Mouse (Mus musculus) ovary, postnatal 36 days (tissue): ENCODE data around the gene Pld5.

Source experiments
- DNase-seq: peaks from one replicate; pipeline ENCODE4 v3.0.0; 2022; ENCODE audit warnings: low spot score, mixed read lengths

The Pld5 gene

DNA sequence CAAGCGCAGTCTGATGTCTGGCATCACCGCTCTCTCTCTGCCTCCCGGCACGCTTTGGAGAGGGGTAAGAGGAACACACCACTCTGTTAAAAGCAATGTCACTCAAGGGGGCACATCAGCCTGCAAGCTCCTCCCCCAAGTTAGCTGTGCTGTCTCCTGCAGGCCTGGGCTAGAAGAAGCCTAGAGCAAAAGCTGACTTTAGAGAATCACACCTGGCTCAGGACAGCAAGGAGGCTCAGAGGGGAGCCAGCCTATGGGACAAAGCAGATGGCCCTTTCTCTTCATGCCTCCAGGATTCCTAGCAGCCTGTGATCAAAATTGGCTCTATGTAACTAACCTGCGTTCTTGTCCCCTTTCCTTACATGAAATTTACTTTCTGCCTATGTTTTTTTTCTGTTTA lies 107.3 kb downstream of the Pld5 start:
- DNase-seq = no peak

DNA sequence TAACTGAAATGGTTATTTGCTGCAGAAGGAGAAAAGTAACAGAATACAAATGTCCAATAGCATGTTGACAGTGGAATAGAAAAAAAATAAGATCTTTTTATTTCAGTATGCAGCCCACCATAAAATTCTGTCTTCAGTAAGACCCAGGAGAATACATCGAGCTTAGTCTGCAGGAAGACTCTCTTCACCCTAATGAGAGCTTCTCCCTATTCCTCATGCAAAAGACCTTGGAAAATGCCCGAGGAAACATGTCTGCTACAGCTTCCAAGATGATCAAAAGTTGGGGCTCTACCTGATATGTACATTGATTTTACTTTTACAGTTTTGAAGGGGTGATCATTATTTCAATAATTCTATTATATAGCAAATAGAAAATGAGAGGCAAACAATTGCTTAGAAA lies 108.0 kb downstream of the Pld5 start:
- no peak for DNase-seq

DNA sequence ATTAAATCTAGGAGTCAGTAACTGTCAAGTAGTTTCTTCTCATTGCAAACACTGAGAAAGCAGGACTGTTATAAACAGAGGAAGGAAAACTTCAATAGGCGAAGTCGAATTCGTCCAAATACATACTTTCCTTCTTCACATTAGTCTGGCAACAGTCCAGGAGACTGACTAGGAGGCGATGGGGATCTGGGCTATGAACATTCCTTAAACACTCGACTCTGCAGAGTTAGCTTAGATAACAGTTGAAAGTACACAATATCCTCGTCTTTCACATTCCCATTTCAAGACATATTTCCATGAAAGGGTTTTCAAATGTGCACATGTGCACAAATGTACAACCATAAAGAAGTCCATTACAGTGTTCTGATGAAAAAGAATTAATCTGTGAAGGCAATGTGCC lies 129.8 kb downstream of the Pld5 start:
- DNase-seq = no peak

DNA sequence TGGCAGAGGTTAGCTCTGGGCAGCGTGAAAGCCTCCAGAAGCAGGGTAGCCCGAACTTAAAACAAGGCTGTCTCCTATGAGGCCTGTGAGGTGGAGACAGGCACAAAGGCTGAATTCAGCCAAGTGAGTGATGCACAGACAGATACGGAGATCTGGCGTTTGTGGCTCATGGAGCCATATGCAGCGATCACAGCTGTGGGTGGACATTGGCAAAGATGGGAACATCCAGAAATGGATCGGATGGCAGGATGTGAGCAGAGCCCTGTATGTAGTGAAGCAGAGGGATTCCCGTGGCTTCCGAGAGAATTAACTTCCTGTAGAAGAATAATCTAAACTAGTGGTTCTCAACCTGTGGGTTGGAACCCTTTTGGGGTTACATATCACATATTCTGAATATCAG lies 140.7 kb downstream of the Pld5 start:
- DNase-seq = no peak

DNA sequence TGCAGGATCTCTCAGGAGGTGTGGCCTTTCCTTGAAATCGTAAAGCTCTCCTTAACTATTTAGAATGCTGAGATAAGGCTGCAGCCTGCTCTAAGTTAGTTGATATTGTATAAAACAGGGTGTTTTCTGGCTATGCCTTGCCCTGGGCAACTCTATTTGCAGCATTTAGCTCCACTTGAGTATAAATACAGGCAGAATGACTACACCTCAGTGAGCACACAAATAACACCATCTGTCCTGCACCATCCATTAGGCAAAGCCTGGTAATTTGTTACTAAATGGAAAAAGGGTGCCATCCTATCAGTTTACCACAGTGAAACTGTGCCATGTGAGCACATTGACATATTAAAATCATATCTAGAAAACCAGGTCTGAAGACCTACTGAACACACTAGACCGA lies 149.3 kb downstream of the Pld5 start:
- DNase-seq = no peak

DNA sequence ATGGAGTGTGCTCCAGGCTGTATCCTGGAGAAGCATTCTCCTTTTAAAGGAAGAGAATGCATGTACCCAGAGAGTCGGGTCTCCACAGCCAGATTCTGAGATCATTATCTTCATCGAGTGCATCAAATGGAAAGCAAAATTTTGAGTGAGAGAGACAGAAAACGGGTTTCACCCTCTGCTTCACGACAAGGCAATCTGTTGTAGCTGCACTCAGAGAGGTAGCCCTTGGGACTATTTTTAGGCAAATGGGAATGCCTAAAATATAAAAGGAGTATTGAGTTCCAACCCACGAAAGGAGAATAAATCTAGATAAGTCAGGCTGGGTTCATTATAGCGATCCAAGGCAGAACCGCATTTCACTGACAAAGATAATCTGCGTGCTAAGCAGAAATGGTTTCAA lies 150.7 kb downstream of the Pld5 start:
- DNase-seq = no peak

DNA sequence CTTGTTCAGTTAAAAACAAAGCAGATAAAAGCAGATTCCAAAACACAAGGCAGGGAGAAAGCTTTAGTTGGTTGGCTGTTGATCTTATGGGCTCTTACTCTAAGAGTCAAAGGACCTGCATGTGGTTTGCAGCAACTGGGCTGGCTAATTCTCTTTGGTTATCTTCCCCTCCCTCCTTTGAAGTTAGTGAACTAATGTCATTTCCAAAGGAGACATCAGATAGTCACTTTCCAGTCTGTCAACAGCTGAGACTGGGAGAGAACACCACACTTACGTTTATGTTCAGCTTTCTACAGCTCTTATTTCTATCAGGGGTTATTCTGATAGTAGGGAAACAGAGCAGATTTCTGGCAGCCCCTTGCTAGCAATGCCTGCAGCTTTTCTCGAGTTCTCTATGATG lies 151.3 kb downstream of the Pld5 start:
- DNase-seq = no peak

DNA sequence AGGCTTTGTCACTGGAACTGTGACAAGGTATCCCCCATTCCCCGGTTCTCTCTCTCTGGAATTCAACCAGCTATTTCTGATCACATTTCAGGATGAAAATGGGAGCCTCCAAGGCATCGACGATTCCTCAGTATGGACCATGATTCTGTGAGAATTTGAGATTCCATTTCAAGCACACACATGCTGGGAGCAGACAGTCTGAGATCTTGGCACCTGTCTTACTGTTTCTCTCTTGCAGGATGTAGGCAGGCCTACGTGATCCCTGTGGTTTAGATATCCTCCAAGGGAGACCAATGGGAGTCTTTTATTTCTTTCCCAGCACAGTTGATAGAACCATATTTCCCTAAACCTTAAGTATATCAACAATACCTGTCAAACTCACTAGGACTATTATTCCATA lies 159.5 kb downstream of the Pld5 start:
- DNase-seq = no peak

DNA sequence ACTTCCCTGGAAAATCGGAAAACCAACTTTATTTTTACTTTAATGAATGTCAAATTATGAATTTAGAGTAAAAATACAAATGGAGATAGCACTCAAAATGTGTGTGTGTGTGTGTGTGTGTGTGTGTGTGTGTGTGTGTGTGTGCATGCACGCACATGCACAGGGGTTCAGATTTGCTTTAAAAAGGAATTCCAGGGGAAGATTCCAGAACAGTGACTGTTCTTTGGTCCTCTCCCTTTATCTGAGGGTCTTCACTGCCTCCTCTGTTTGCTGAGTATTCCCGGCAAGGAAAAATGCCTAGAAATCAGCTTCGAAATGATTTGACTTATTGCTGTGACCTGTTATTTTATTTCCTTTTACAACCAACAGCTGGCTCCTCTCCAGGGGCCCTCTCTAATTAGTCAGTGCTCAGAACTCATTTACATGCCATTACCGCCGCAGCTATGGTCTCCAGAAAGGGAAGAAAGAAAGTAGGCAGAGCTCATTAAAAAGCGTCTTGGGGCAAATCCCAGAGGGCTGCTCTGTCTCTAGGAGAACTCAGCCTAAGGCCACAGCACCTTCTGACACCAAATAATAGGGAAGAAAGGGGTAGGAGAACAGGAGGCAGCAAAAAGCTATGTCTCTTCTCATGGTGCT lies 176.3 kb downstream of the Pld5 start:
- DNase-seq = no peak

DNA sequence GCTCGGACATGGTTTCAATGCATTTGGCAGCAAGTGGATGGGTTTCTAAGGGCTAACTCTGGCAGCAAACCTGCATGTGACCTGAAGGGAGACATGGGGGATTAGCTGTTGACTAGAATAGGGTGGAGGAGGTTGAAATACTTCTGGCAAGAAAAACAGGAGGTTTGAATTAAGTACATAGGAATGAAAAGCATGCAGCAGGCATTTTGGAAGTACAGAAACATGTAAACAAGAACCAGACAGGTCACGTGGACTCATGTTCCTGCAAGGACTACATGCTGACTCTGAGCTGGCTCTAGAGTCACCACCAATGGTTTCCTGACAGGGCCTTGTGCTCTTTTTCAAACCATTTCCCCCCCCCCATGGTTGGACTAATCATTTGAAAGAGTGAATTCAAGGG lies 183.0 kb downstream of the Pld5 start:
- DNase-seq = no peak

DNA sequence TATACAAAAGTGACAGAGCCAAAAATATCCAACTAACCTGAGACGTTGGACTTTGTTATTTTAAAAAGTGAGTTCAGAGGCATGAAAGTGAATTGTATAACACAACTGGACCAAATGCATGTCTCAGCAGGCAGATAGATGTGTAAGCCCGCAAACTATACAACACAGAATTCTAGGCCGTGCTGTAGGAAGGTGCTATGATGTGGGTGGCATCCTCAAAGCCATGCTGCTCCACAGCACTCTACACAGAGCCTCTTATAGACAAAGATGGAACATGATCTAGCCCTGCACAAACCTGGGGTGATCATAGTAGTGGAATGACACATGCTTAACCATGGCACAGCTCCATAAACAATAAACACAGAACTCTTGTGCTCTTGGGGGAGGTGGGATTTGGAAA lies 185.7 kb downstream of the Pld5 start:
- no peak for DNase-seq

DNA sequence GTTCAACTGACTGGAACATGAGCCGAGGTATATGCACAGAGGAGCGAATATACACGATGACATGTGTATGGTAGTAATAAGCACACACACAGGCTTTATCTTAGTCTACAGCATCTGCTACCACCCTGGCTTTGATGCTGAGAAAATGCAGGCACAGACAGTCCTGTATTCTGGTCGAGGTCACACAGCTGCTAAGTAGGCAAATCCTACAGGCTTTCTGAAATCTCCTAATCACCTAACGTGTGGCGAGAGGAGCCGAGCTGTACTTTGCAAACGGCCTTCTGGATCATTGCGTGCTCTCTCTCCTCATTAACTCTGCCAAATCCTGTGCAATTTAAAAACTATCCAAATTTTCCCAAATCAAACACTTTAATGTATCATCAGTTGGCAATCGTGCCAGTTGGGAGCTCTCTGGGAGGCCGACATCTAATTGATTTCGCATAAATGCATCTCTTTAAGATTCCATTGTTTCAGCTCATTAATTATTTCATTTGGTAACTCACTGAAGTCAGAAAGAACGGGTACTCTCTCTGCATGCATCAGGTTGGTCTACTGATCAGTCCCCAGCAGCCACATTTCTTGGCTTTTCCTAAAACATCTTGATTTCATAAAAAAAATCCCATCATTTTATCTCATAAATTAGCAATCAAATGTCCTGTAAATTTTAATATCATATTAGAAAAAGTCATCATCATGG lies 189.0 kb downstream of the Pld5 start:
- no peak for DNase-seq

DNA sequence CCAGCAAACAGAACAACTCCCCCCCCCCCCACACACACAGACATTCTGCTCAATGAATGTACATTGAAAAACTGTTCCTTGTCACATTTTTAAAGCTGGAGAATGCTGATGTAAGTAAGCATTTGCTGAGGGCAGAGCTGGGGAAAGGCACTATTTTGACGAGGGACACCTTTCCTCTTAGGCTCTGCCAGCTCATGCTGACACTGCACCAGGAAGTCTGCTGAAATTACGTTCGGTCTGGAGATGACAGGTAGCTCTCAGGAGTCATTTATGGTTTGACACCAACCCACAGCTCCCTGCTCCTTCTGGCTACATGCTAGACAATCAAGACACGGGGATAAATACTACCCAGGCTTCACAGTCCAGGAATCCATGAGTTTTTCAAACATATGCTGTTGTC lies 192.8 kb downstream of the Pld5 start:
- no peak for DNase-seq

DNA sequence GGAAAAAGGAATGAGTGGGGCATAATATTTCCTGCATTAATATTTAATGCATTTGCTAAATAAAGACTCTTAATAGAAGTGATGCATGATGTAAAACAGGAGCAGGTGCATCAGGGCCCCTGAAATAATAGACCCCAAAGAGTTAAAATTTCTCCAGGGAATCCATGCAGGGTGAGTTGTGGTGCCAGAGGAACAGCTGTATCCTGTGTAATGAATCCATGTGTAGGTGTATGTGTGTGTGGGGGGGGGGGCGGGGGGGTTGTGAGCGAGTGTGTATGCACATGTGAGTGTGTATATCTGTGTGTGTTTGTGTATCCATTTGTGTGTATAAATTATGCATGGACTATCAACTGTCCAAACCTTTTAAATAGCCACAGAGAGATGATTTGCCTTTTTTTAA lies 194.1 kb downstream of the Pld5 start:
- no peak for DNase-seq

DNA sequence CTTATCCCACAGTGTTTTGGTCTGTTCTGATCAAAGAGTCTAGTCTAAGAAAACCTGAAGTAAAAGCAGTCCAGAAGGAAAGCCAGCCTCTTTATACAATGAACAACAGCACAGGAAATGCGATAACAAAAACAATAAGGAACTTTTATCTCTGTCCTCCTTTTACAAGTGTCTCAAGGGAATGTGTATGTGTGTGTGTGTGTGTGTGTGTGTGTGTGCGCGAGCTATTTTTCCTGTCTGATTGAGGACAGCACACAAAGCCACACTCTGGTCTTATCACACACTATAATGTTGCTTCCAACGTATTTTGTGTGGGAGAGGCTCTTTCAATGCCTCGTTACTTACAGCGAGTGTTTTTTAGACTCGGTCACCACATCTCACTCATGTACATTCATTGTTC lies 196.7 kb downstream of the Pld5 start:
- no peak for DNase-seq

DNA sequence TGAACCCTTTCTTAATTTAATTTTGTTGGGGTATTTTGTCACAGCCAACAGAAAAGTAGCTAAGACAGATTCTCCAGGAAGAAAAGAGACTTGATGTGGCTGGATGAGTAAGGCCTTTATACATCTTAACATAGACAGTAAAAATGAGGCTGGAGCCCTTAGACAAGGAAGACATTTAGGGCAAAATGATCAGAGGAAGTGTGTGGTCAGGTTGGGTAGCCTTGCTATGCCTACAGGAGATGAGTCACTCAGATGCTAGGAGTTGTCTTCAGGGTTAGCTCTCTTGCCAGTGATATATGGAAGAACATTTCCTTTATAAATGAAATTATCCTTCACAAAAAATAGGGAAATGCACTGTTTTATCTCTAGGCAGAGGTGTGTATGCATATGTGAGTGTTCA lies 198.3 kb downstream of the Pld5 start:
- no peak for DNase-seq

DNA sequence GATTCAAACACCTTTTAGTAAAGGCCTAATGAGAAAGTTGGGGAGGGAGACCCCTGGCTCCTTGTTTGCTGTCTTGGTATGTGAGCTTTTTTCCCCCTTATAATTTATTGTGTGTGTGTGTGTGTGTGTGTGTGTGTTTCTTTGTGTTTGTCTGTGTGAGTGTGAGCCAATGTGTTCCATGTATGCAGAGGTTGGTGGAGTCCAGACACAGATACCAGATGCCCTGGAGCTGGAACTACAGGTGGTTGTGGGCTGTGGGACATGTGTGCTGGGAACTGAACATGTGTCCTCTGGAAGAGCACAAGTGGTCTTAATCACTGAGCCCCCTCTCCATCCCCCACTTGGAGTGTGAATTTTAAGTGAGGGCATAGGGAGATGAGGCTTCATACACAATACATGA lies 199.3 kb downstream of the Pld5 start:
- DNase-seq = no peak

DNA sequence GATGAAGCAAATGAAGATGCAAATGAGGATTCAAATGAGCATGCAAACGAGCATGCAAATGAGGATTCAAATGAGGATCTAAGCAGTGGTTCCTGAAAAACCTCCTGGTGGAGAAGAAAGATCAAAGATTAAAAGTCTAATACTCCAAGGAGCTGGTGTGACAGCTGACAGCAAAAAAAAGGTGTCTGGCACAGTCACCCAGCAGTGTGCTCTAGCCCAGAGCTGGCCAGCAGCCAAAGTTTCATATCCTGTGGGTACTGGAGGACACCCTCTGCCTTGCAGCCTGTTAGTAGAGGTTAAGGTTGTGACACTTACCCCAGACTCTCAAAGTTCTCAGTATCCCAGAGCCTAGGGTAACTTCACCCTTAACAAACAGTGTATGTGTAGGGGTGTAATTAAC lies 199.7 kb downstream of the Pld5 start:
- DNase-seq = peak; percentile 18

DNA sequence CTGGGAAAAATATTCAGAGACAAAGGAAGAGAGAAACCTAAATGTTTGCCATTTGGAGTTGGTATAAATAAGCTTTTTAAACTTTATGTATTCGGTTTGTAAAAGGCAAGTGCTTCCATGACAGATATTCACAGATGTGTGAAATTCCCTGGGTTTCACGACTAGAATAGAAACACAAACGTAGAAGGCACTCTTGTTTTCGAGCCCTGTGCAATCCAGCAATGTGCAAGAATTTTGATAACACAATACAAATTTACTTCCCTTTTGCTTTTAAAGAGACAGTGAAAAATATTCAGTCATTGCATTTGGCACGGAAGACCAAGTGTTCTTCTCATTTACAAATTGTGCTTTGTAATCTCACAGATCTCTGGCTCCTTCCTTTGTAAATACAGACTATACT lies 200.6 kb downstream of the Pld5 start:
- DNase-seq = no peak

DNA sequence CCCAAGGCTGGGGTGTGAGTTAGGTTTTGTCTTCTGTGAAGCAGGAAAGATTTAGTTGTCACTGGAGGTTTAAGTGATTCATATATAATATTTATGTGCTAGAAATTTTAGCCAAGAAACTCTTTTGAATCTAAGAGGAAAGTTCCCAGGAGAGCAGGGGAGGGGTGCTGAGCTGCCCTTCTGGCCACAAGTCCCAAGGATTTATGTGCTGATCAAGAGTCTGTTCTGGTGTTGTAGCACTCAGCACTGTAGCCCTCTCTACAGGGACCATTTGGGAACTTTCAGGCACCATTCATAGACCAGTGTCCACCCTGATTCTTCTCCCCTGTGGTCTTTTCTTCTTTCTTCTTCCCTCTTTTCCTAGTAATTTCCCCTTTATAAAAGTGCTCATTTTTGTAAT lies 209.8 kb downstream of the Pld5 start:
- no peak for DNase-seq

DNA sequence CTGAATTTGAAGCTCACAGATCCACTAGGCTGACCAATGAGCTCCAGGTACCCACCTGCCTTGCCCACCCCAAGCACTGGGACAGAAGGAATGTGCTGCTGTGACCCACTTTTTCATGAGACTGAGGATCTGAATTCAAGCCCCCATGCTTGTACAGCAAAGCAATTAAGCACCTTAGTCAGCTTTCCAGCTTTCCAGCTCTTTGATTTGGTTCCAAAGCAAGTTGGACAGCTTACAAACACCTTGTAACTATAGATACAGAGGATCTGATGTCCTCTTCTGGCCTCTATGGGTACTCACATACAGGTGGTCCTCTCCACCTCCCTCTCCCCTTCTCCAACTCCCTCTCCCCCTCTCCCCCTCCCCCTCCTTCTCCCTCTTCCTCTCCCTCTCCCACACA lies 210.6 kb downstream of the Pld5 start:
- no peak for DNase-seq

DNA sequence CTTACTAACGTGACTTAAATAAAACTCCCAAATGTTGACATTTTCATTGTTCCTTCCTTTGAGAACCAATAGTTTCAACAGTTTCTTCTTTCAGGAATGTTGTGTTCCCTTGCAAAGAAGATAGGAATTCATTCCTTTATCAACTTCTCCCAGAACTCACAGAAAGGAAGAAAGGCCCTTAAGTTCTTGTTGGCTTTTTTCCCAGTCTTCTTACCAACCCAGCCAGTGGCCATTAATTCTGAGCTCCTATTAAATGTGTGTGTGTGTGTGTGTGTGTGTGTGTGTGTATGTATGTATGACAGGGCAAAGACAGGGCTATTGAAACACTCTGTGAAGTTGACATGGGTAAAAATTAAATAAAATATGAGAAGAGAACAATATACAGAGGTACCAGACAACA lies 221.5 kb downstream of the Pld5 start:
- no peak for DNase-seq

DNA sequence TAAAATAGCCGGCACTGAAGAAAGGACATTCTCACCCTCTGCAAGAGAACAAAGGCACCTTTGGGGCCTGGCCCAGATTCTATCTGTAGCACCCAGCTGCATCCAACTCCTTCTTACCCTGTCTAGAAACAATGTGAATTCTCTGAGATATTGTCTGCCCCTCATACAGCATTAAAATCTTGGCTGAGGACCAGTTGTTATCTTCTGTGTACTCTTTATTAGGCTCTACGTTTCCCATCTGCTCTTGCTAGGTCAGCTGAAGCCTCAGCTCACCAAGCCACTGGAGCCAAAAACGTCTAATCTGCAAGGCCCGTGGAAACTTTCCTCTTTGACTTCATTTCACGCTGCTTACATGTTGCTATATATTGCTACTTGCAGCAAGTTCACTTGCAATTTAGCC lies 228.1 kb downstream of the Pld5 start:
- no peak for DNase-seq

DNA sequence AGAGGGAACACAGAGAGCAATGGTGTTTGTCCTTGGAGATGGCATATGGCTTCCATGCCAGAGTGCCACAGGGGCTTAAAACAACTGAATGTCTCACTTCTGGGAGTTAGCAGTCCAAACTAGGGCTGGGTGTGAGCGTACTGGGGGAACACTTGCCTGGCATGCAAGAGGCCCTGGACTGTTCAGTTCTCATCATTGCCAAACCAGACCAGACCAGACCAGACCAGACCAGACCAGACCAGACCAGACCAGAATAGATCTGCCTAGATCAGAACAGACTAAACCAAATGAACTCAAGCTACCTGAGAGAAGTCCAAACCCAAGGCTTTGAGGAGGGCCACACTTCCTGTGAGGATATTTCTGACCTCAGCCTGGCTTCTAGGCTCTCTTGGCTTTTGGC lies 228.7 kb downstream of the Pld5 start:
- no peak for DNase-seq
